Mouse (Mus musculus): ENCODE data around the gene Prickle1. TPM values are rescaled to one million over a fixed set of nuclear protein-coding genes. Genes with fewer than 3 reads are reported as not detected.
A peak's percentile ranks its signal among the peaks of the same experiment; 100 is the strongest.

Gene Prickle1
- polyA plus RNA-seq, 1 experiment = 16.1 TPM

DNA sequence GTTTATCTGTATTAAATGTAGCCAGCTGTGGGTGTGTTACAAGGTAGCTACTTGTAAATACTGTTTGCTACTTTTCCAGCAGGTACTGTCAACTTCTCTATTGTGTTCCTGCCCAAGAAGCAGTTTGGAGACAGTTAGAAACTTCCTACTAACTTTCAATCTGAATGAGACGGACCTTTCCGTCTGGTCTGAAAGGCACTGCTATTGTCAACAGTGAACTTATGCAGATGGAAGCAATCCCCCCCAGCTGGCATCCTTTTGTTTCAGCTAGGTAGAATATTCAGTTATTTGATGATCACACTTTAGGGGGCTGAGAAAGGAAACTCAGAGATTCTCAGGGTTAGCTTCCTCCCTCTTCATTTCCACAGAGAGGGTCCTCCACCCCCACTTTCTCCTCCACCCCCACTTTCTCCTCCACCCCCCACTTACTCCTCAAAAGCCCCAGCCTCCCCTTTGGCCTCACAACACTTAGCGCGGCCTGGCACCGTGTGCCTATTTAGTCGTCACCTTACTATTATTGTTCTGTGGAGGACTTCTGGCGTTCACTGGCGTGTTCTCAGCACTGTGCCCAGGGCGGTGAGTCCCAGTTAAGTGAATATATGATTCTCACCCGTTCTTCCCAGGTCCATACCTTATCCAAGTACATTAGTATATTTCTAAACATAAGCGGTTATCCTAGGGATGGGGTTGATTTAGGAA, 74.5 kb downstream of the Prickle1 start:
- Histone ChIP-seq H3K4me3 (replicated peaks; ENCODE audit: insufficient read depth, low read depth, low read length) (no peak overlapping the region), H3K27ac (ENCODE audit: insufficient read depth, low read length) (no peak overlapping the region), H3K4me1 (ENCODE audit: control insufficient read depth, insufficient read depth, low read length) (no peaks in the 10 kb centered on the region), H3K27me3 (ENCODE audit: control insufficient read depth, insufficient read depth, low read length) (no peaks in the 10 kb centered on the region)
- 85% methylated on average over 11 of the region's 11 CpGs for WGBS
- DNase-seq = no peak
- no peak for TF ChIP-seq POLR2A (IDR thresholded peaks at IDR 0.05; ENCODE audit: borderline replicate concordance, insufficient read depth, low read length)
- TF ChIP-seq CTCF (IDR thresholded peaks at IDR 0.05; ENCODE audit: borderline replicate concordance, insufficient read depth, low read depth, low read length) = no peak

DNA sequence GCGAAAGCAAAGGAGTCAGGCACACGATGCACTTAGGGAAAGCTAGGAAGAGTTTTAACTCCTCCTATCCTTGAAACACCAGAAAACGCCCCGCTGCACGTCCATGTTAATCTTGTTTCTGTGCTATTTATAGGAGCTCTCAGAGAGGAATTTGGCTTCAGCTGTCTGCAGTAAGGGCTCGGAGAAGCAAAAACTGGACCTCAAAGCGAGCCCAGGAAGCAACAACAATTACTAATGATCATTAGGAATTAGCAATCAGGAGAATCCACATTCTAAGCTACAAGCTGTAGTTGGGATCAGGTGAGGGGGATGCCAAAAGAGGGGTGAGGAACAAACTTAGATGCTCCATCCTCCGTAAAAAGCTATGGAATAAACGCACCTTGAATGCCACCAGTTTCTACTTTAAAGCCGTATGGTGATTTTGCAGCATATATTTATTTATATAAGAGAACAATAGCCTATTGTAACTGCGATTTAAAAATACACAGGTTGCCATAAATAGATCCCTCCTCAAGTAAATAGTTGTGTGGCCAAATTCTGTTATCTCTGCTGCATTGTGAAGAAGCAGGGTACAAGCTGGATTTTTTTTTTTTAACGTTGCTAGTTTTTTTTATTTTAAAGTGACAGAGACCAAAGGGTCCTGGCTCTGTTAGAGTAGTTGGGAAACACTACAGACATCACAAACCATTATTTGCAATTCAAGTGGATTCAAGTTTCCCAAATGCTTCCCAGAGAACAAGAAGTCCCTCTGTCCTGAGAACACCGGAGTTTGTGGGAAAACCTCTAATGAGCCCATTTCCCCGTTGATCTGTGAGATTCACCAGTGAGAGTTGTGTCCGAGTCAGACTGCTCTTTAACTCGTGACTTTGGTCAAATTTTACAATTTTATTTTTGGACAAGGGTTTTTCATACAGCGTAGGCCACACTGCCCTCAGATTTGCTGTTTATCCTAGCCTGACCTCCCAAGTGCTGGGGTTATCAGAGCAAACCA, 75.6 kb downstream of the Prickle1 start:
- TF ChIP-seq POLR2A (IDR thresholded peaks at IDR 0.05; ENCODE audit: borderline replicate concordance, insufficient read depth, low read length) = no peak
- TF ChIP-seq CTCF (IDR thresholded peaks at IDR 0.05; ENCODE audit: borderline replicate concordance, insufficient read depth, low read depth, low read length) = no peak
- H3K27me3 ChIP-seq (ENCODE audit: control insufficient read depth, insufficient read depth, low read length) = no peaks in the 10 kb centered on the region
- 36% methylated on average over 17 of the region's 17 CpGs for WGBS
- DNase-seq = no peak
- no peaks in the 10 kb centered on the region for H3K4me1 ChIP-seq (ENCODE audit: control insufficient read depth, insufficient read depth, low read length)
- H3K27ac ChIP-seq (ENCODE audit: insufficient read depth, low read length) = peak overlapping the region; percentile 24; the same call in 1 of the 2 replicates
- H3K4me3 ChIP-seq (replicated peaks; ENCODE audit: insufficient read depth, low read depth, low read length) = peak overlapping the region; percentile 39

DNA sequence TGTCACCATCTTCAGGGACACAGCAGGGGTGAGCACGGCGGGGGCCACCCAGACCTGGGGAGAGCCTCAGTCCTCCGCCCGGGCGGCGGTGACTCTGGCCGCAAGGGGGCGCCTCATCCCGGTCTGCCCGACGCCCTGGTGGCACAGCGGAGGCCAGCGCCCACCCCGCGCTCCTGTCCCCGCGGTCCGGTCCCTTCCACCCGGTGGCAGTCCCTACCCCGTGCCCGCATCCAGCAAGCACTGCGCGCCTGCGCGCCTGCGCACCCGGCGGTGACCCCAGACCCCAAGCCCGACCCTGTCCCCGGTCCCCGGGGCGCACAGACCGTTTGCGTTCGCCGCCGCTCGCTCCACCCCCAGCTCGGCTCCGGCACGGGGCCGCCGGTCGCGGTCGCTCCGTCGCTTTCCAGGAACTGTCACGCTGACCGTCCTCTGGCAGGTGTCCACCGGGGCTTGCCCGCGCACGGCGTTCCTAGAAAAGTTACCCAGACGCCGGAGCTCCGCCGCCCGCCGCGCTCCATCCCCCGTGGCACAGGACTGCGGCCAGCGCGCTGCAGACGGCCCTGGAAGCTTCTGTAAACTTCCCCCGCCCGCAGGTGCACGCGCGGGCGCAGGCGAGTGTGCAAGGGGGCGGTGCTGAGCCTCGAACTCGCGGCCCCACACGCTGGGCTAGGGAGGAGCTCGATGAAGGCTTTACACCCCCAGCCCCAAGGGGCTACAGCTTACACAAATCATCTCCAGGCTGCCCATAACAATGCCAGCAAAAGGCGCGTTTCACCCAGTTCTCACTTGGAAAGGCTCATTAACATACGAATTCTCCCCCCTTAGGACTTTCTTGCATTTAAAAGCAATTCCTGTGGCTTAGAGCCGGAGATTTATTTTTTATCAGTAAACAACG, 76.5 kb downstream of the Prickle1 start:
- peak; percentile 72 for DNase-seq
- under 1% methylated on average over 85 of the region's 85 CpGs for WGBS
- Histone ChIP-seq H3K27me3 (ENCODE audit: control insufficient read depth, insufficient read depth, low read length) (no peaks in the 10 kb centered on the region), H3K27ac (ENCODE audit: insufficient read depth, low read length) (peak overlapping the region; percentile 24; the same call in 1 of the 2 replicates), H3K4me3 (replicated peaks; ENCODE audit: insufficient read depth, low read depth, low read length) (peak overlapping the region; percentile 42), H3K4me1 (ENCODE audit: control insufficient read depth, insufficient read depth, low read length) (no peaks in the 10 kb centered on the region)
- TF ChIP-seq CTCF (IDR thresholded peaks at IDR 0.05; ENCODE audit: borderline replicate concordance, insufficient read depth, low read depth, low read length) (peak; percentile 64), POLR2A (IDR thresholded peaks at IDR 0.05; ENCODE audit: borderline replicate concordance, insufficient read depth, low read length) (no peak)

DNA sequence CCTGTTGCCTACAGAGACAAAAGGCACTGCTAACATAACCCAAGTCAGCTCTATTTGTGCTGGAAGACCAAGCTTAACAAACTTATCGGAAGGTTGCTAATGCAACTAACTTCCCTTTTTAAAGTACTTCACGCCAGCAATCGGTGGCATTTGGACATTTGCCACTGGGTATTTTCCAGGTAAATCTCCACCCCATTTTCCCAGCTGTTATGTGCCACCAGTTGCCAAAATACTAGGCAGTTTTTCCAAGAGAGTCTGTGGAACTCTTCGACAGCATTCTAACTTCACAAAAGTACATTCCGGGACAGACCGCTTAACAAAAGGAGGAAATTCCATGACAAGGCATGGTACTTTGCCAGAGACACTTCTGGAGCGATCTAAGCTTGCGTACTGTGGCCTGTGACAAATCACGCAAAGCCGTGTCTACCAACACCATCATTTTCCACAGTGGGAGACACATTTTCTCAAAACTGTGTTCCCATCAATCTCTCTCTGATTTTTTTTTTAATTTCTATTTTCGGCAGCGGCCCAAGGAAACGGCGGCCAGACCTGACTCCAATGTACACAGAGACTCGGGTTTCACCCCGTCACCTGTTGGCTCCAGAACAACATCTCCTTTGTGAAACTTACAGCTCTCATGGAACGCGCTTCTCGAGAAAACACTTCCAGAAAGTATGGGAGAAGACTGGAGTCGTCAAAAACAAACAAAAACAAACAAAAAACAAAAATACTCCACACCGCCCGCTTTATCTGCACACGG, 77.4 kb downstream of the Prickle1 start:
- H3K27me3 ChIP-seq (ENCODE audit: control insufficient read depth, insufficient read depth, low read length) = no peaks in the 10 kb centered on the region
- no peaks in the 10 kb centered on the region for H3K4me1 ChIP-seq (ENCODE audit: control insufficient read depth, insufficient read depth, low read length)
- H3K4me3 ChIP-seq (replicated peaks; ENCODE audit: insufficient read depth, low read depth, low read length) = peak overlapping the region; percentile 42
- peak in 1 of 2 experiments; percentile 6 for DNase-seq
- TF ChIP-seq POLR2A (IDR thresholded peaks at IDR 0.05; ENCODE audit: borderline replicate concordance, insufficient read depth, low read length) = no peak
- TF ChIP-seq CTCF (IDR thresholded peaks at IDR 0.05; ENCODE audit: borderline replicate concordance, insufficient read depth, low read depth, low read length) = no peak
- 3% methylated on average over 23 of the region's 23 CpGs for WGBS
- no peak overlapping the region; the same call in 1 of the 2 replicates for H3K27ac ChIP-seq (ENCODE audit: insufficient read depth, low read length)

DNA sequence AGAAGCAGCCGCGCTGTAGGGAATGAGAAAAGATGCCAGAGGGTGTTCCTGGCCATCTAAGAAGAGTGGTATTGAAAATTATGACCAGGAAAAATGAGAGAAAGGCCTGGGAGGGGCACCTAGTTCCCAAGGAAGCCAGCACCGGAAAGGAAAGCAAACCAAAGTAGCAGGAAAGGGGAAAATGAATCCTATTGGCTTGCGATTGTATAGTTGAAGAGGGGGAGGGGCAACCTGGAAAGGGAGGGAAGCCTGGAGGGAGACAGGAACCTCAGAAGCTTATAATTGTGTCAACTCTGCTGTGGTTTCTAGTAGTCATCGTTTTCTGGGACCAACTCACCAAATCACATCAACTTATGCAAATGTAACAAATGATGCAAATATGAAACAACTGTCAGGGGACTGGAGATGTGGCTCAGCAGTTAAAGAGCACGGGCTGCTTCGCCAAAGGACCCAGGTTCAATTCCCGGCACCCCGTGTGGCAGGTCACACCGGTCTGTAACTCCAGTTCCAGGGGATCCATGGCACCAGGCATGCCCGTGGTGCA, 78.6 kb downstream of the Prickle1 start:
- Histone ChIP-seq H3K4me1 (ENCODE audit: control insufficient read depth, insufficient read depth, low read length) (no peaks in the 10 kb centered on the region), H3K27ac (ENCODE audit: insufficient read depth, low read length) (no peak overlapping the region), H3K4me3 (replicated peaks; ENCODE audit: insufficient read depth, low read depth, low read length) (peak overlapping the region; percentile 23)

DNA sequence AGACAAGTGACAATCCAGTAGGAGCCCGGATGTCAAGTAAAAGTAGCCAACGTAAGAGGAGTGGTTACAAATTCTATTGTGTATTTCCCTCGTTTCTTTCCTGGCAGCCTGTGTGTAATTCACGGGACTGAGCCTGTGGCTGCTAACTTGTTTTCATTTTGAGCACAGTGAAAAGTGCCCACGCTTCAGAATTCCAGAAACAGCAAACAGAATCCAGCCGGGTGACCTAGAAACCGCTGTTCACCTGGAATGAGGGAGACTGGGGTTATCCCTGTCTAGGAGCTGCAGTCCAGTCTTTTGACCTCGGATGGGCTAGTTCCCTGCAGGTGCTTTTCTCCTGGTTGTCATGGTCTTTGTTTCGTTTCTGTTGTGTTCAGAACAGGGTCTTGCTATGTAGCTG, 80.4 kb downstream of the Prickle1 start:
- no peak overlapping the region for H3K27ac ChIP-seq (ENCODE audit: insufficient read depth, low read length)
- 87% methylated on average over 9 of the region's 9 CpGs for WGBS
- TF ChIP-seq CTCF (IDR thresholded peaks at IDR 0.05; ENCODE audit: borderline replicate concordance, insufficient read depth, low read depth, low read length) (no peak), POLR2A (IDR thresholded peaks at IDR 0.05; ENCODE audit: borderline replicate concordance, insufficient read depth, low read length) (no peak)

More for the DNA sequence above, 78.6 kb downstream of the Prickle1 start:
- no peaks in the 10 kb centered on the region; the same call in 1 of the 2 replicates for H3K27me3 ChIP-seq (ENCODE audit: control insufficient read depth, insufficient read depth, low read length)
- WGBS = 58% methylated on average over 11 of the region's 11 CpGs
- no peak for DNase-seq
- TF ChIP-seq CTCF (IDR thresholded peaks at IDR 0.05; ENCODE audit: borderline replicate concordance, insufficient read depth, low read depth, low read length) (no peak), POLR2A (IDR thresholded peaks at IDR 0.05; ENCODE audit: borderline replicate concordance, insufficient read depth, low read length) (no peak)

More for the DNA sequence above, 80.4 kb downstream of the Prickle1 start:
- no peak for DNase-seq
- no peak overlapping the region for H3K4me3 ChIP-seq (replicated peaks; ENCODE audit: insufficient read depth, low read depth, low read length)
- H3K27me3 ChIP-seq (ENCODE audit: control insufficient read depth, insufficient read depth, low read length) = no peaks in the 10 kb centered on the region; the same call in 1 of the 2 replicates
- no peaks in the 10 kb centered on the region for H3K4me1 ChIP-seq (ENCODE audit: control insufficient read depth, insufficient read depth, low read length)

Data from cerebellum, adult 2 months (tissue).